Mouse (Mus musculus): Measurements from ENCODE around the gene Mmp24.
A peak's percentile ranks its signal among the peaks of the same experiment; 100 is the strongest.

Mmp24 gene

GRCm38 (mm10) chr2:155860102-155860501, 85.0 kb downstream of the Mmp24 start:
- DNase-seq (ENCODE audit: low spot score in 2 of 2): no peak

GRCm38 (mm10) chr2:155861581-155861980, 86.4 kb downstream of the Mmp24 start:
- DNase-seq (ENCODE audit: low spot score in 2 of 2): no peak

- DNase-seq (ENCODE audit: low spot score in 2 of 2): peak; percentile 76 to 77
These were observed 87.6 kb downstream of the Mmp24 start for GRCm38 (mm10) chr2:155862573-155863300.

GRCm38 (mm10) chr2:155863301-155863867, 88.2 kb downstream of the Mmp24 start:
- DNase-seq (ENCODE audit: low spot score in 2 of 2): no peak

Data from right cerebral cortex, postnatal 10 days (tissue).